Mouse (Mus musculus): Measurements from ENCODE around the gene Bend4. TPM values are rescaled to one million over a fixed set of nuclear protein-coding genes. Genes with fewer than 3 reads are reported as not detected.

The Bend4 gene
- polyA plus RNA-seq, 1 experiment from 2014 or later = 23.3 TPM

DNA sequence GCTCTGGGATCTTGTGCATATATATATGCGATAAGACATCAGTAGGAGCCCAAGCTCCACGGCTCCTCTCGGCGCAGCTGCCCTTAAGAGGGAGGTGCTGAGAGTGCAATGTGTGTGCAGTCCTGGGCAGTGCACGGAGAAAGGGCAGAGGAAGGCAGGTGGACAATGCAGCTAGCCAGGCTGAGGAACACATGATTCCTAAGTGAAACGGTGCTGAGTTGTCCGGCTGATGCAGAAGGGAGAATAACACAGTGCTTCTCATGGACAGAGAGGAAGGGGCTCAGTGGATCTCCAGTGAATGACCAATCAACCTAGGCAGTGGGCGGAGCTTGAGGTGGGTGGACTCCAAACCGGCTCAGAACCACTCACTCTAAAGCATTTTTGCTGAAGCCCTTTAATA, 26.5 kb downstream of the Bend4 start:
- no peak overlapping the region for H3K9ac ChIP-seq (replicated peaks; ENCODE audit: low read depth, low read length)
- H3K27ac ChIP-seq (ENCODE audit: low read depth, low read length) = no peak overlapping the region
- WGBS = 27% methylated on average over 9 of the region's 9 CpGs
- no peaks in the 10 kb centered on the region; the same call in 1 of the 2 replicates for H3K36me3 ChIP-seq (ENCODE audit: control insufficient read depth, insufficient read depth, low read length)
- H3K27me3 ChIP-seq (ENCODE audit: control insufficient read depth, insufficient read depth, low read length) = no peaks in the 10 kb centered on the region
- no peaks in the 10 kb centered on the region for H3K4me1 ChIP-seq (ENCODE audit: control insufficient read depth, insufficient read depth, low read length)
- H3K9me3 ChIP-seq (ENCODE audit: control insufficient read depth, low read length) = no peaks in the 10 kb centered on the region
- H3K4me3 ChIP-seq (ENCODE audit: low read depth, low read length) = no peak overlapping the region
- ATAC-seq (ENCODE audit: low read depth) = peak; percentile 23
- no peak overlapping the region for H3K4me2 ChIP-seq (ENCODE audit: low read depth, low read length)

DNA sequence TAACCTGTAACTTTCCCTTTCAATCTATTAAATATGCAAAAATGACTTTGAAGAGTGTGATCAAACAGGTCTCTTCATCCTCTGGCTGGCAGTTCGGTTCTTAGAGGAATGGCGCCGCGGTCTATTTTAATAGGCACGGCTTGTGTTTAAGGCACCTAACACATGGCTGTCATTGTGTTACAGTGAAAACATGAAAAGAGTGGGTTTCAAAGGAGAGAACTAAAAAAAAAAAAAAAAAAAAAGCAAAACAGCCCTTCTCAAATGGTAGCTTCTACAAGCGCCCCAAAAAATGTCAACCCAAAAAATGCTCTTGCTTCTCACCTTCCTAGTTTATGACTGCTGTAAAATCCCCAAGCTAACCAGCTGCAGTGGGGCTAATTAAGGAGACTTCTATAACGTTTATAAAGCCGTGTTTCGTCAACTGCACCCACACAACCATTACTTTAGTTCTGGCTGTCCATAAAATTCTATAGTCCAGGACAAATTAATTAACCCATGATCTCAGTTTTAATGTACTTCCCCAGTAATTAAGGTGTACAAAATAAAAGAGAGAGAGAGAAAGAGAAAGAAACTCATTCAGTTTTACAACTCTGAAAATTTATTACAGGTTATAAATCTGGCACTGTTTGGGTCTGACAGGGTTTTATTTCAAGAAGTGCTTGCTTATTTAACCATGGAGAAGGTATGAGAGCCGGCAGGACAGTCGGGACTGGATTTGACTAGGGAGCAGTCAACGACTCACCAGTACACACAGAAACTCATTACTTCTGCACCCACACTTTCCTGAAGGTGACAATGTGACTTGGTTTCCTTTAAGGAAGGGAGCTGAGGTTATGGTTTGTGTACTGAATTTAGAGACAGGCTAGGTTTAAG, 27.3 kb downstream of the Bend4 start:
- no peaks in the 10 kb centered on the region for H3K9me3 ChIP-seq (ENCODE audit: control insufficient read depth, low read length)
- no peak overlapping the region for H3K9ac ChIP-seq (replicated peaks; ENCODE audit: low read depth, low read length)
- H3K36me3 ChIP-seq (ENCODE audit: control insufficient read depth, insufficient read depth, low read length) = no peaks in the 10 kb centered on the region; the same call in 1 of the 2 replicates
- 14% methylated on average over 12 of the region's 12 CpGs for WGBS
- peak; percentile 25; the same call in 1 of the 2 replicates for ATAC-seq (ENCODE audit: low read depth)
- no peak overlapping the region for H3K4me3 ChIP-seq (ENCODE audit: low read depth, low read length)
- no peaks in the 10 kb centered on the region for H3K27me3 ChIP-seq (ENCODE audit: control insufficient read depth, insufficient read depth, low read length)
- no peak overlapping the region for H3K4me2 ChIP-seq (ENCODE audit: low read depth, low read length)
- H3K4me1 ChIP-seq (ENCODE audit: control insufficient read depth, insufficient read depth, low read length) = no peaks in the 10 kb centered on the region
- no peak overlapping the region for H3K27ac ChIP-seq (ENCODE audit: low read depth, low read length)

DNA sequence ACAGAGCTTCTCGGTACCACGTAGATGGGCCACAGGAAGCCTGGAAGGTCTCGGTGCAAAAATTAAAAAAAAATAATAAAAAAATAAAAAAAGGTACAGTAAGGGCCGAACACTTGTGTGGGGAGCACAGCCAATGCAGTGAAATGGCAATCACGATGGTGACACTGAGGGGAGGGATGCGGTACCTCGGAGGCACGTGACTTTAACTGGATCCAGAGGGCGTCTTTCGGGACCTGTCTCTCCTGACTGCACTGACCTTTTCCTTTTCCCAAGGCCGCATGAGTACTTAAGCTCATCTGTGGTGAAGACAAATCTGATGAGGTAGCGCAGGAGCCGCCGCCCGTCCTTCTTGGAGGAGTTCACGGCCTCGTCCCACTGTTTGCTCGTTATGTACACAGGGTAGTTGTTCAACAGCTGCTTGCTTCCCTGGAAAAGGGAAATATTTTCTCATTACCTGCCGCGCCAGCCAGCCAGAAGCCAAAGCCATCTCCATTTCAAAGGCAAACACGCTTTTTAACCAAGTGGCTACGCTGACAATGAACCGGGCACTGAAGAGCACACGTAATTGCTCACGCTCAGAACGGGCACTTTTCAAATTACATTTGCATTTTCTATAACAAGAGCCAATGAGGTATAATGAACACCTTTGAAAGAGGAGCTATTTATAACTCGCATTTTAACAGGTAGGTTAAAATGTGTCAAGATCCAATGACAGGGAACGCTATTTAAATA, 28.1 kb downstream of the Bend4 start:
- Histone ChIP-seq H3K4me3 (ENCODE audit: low read depth, low read length) (no peak overlapping the region), H3K4me2 (ENCODE audit: low read depth, low read length) (no peak overlapping the region), H3K36me3 (ENCODE audit: control insufficient read depth, insufficient read depth, low read length) (no peaks in the 10 kb centered on the region; the same call in 1 of the 2 replicates), H3K27me3 (ENCODE audit: control insufficient read depth, insufficient read depth, low read length) (no peaks in the 10 kb centered on the region), H3K9ac (replicated peaks; ENCODE audit: low read depth, low read length) (no peak overlapping the region), H3K4me1 (ENCODE audit: control insufficient read depth, insufficient read depth, low read length) (no peaks in the 10 kb centered on the region), H3K27ac (ENCODE audit: low read depth, low read length) (no peak overlapping the region), H3K9me3 (ENCODE audit: control insufficient read depth, low read length) (no peaks in the 10 kb centered on the region)
- ATAC-seq (ENCODE audit: low read depth) = no peak
- 59% methylated on average over 28 of the region's 28 CpGs for WGBS

DNA sequence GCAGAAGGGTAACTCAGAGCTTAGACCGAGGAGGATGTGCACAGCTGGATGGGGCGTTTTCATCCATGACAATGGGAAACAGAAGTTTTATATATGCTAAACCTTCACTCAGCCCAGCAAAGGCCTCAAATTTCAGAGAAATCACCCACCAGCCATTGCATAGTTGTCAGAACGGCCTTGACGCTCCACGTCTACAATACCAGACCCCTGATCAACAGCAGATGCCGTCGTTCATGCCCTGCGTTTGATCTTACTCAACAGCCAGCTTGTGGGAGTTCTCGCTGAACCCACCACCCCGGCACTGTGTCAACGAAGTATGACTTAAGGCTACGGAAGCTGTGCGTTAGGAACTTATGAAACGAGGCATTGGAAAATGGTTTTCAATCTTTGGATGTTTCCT, 30.9 kb downstream of the Bend4 start:
- H3K9ac ChIP-seq (replicated peaks; ENCODE audit: low read depth, low read length) = no peak overlapping the region
- H3K27ac ChIP-seq (ENCODE audit: low read depth, low read length) = no peak overlapping the region
- H3K4me2 ChIP-seq (ENCODE audit: low read depth, low read length) = no peak overlapping the region
- no peak for ATAC-seq (ENCODE audit: low read depth)
- H3K27me3 ChIP-seq (ENCODE audit: control insufficient read depth, insufficient read depth, low read length) = no peaks in the 10 kb centered on the region
- H3K36me3 ChIP-seq (ENCODE audit: control insufficient read depth, insufficient read depth, low read length) = no peaks in the 10 kb centered on the region; the same call in 1 of the 2 replicates
- no peak overlapping the region for H3K4me3 ChIP-seq (ENCODE audit: low read depth, low read length)
- H3K4me1 ChIP-seq (ENCODE audit: control insufficient read depth, insufficient read depth, low read length) = no peaks in the 10 kb centered on the region
- 94% methylated on average over 14 of the region's 14 CpGs for WGBS
- H3K9me3 ChIP-seq (ENCODE audit: control insufficient read depth, low read length) = no peaks in the 10 kb centered on the region

DNA sequence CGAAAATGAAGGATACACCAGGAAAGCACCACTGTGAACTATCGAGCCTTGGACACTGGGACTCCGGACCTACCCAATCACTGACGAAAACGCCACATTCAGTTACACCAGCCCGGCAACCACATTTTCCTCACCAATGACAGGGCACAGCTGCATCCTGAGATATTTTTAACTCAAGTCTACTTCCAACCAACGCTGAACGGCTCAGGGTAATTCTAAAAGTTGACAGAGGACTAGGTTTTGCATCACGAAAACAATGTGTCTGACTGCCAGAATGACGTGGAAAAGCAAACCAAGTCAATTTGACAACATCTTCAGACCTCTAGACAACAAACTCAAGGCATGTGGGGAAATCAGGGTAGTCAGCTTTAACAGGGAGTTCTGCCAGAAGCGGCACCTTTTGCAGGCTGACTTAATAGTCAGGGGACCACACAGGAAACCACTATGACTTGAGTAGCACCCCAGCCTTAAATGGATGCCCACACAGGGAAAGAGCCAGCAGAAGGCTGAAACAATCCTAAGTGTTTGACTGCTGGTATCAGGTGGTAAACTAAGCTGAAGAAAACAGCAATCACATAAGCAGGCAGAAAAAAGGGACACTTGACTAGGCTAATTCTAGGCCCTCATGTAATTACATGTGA, 32.8 kb downstream of the Bend4 start:
- WGBS = 92% methylated on average over 11 of the region's 11 CpGs

DNA sequence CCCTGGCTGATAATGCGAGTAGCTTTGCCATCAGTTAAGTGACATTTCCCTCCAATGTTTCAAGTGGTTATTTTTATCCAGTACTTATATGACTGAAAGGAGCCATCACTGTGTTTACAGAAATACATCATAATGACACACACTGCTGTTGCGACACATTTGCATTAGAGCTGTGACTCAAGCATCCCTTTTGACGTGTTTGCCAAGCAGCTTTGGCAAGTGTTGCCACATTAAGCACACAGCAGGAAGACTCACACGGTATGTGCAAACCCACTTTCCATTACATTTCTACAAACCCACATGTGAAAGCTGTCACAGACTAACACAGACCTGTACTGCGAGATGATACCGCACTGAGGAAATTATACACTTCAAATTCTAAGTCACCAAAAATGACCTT, 34.2 kb downstream of the Bend4 start:
- whole genome bisulfite sequencing = 82% methylated on average over 6 of the region's 6 CpGs
- H3K4me3 ChIP-seq (ENCODE audit: low read depth, low read length) = no peak overlapping the region
- H3K27me3 ChIP-seq (ENCODE audit: control insufficient read depth, insufficient read depth, low read length) = no peaks in the 10 kb centered on the region
- no peaks in the 10 kb centered on the region for H3K9me3 ChIP-seq (ENCODE audit: control insufficient read depth, low read length)
- H3K27ac ChIP-seq (ENCODE audit: low read depth, low read length) = no peak overlapping the region
- H3K4me2 ChIP-seq (ENCODE audit: low read depth, low read length) = no peak overlapping the region
- H3K4me1 ChIP-seq (ENCODE audit: control insufficient read depth, insufficient read depth, low read length) = no peaks in the 10 kb centered on the region
- H3K36me3 ChIP-seq (ENCODE audit: control insufficient read depth, insufficient read depth, low read length) = no peaks in the 10 kb centered on the region; the same call in 1 of the 2 replicates
- no peak for ATAC-seq (ENCODE audit: low read depth)
- H3K9ac ChIP-seq (replicated peaks; ENCODE audit: low read depth, low read length) = no peak overlapping the region

More for the DNA sequence above, 32.8 kb downstream of the Bend4 start:
- H3K4me2 ChIP-seq (ENCODE audit: low read depth, low read length) = no peak overlapping the region
- no peak for ATAC-seq (ENCODE audit: low read depth)
- H3K9me3 ChIP-seq (ENCODE audit: control insufficient read depth, low read length) = no peaks in the 10 kb centered on the region
- no peaks in the 10 kb centered on the region for H3K4me1 ChIP-seq (ENCODE audit: control insufficient read depth, insufficient read depth, low read length)
- no peaks in the 10 kb centered on the region for H3K27me3 ChIP-seq (ENCODE audit: control insufficient read depth, insufficient read depth, low read length)
- H3K36me3 ChIP-seq (ENCODE audit: control insufficient read depth, insufficient read depth, low read length) = no peaks in the 10 kb centered on the region; the same call in 1 of the 2 replicates
- no peak overlapping the region for H3K27ac ChIP-seq (ENCODE audit: low read depth, low read length)
- no peak overlapping the region for H3K4me3 ChIP-seq (ENCODE audit: low read depth, low read length)
- H3K9ac ChIP-seq (replicated peaks; ENCODE audit: low read depth, low read length) = no peak overlapping the region

DNA sequence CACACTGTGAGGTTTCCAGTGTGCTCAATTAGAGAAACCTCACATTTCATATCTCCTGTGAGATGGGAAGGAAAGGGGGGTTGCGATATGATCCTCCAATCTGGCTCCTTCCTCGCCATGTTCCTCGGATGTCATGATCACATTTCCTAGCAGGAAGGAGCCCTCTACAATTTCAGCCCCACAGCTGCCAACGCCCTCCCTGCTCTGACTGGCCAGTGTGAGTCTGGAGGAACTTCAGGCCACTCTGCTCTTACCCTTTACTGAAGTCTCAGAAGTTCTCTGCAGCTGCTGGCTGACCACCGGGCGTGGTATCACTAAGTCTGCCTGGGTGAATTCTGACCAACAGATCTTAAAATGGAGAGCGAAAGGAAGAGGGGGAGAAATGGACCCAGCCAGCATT, 45.6 kb downstream of the Bend4 start:
- H3K4me2 ChIP-seq (ENCODE audit: low read depth, low read length) = no peak overlapping the region
- no peak for ATAC-seq (ENCODE audit: low read depth)
- H3K27ac ChIP-seq (ENCODE audit: low read depth, low read length) = no peak overlapping the region
- H3K4me1 ChIP-seq (ENCODE audit: control insufficient read depth, insufficient read depth, low read length) = no peaks in the 10 kb centered on the region
- no peak overlapping the region for H3K9ac ChIP-seq (replicated peaks; ENCODE audit: low read depth, low read length)
- H3K27me3 ChIP-seq (ENCODE audit: control insufficient read depth, insufficient read depth, low read length) = no peaks in the 10 kb centered on the region
- H3K9me3 ChIP-seq (ENCODE audit: control insufficient read depth, low read length) = no peaks in the 10 kb centered on the region
- no peaks in the 10 kb centered on the region for H3K36me3 ChIP-seq (ENCODE audit: control insufficient read depth, insufficient read depth, low read length)
- H3K4me3 ChIP-seq (ENCODE audit: low read depth, low read length) = no peak overlapping the region
- 92% methylated on average over 7 of the region's 7 CpGs for WGBS

DNA sequence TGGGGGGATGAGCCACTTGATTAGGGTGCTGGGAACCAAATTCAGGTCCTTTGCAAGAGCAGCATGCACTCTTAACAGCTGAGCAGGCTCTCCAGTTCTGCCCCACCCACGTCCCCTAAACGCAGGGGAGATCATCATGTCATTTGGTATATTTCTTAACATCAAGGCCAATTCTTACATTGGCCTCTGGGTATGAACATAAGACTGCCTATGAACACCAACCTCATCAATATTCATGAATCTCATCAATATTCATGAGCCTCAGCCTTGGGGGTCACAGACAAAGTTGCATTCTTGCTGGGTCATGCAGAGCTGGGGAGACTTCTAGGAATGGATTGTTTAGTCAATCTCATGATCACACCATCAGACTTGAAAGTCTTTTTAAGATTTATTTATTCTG, 46.4 kb downstream of the Bend4 start:
- Histone ChIP-seq H3K4me2 (ENCODE audit: low read depth, low read length) (no peak overlapping the region), H3K27me3 (ENCODE audit: control insufficient read depth, insufficient read depth, low read length) (no peaks in the 10 kb centered on the region), H3K9ac (replicated peaks; ENCODE audit: low read depth, low read length) (no peak overlapping the region), H3K4me3 (ENCODE audit: low read depth, low read length) (no peak overlapping the region), H3K27ac (ENCODE audit: low read depth, low read length) (no peak overlapping the region), H3K4me1 (ENCODE audit: control insufficient read depth, insufficient read depth, low read length) (no peaks in the 10 kb centered on the region), H3K9me3 (ENCODE audit: control insufficient read depth, low read length) (no peaks in the 10 kb centered on the region), H3K36me3 (ENCODE audit: control insufficient read depth, insufficient read depth, low read length) (no peaks in the 10 kb centered on the region)
- 55% methylated on average over 2 of the region's 2 CpGs for WGBS
- no peak for ATAC-seq (ENCODE audit: low read depth)

All from neural tube, embryonic 14.5 days (tissue).